Mouse (Mus musculus): ENCODE measurements at regions not wholly inside any gene's neighbourhood (a gene's known extent, or its start where the extent isn't known, plus 50 kb on each side); places are given as distances from the start of the nearest gene placed in this dataset.

GRCm38 (mm10) chr3:150752787-150753186, 684.9 kb upstream of the Adgrl4 start:
- DNase-seq: no peak

- no peak for DNase-seq
Measured at GRCm38 (mm10) chr3:150759854-150760253, 677.8 kb upstream of the Adgrl4 start.

GRCm38 (mm10) chr3:150784576-150784975, 653.1 kb upstream of the Adgrl4 start:
- DNase-seq: no peak

GRCm38 (mm10) chr3:150817807-150818206, 619.9 kb upstream of the Adgrl4 start:
- DNase-seq: no peak

GRCm38 (mm10) chr3:150819369-150819768, 618.3 kb upstream of the Adgrl4 start:
- no peak for DNase-seq

GRCm38 (mm10) chr3:150820039-150820438, 617.6 kb upstream of the Adgrl4 start:
- no peak for DNase-seq

GRCm38 (mm10) chr3:150846029-150846428, 591.7 kb upstream of the Adgrl4 start:
- no peak for DNase-seq

GRCm38 (mm10) chr3:150852107-150852506, 585.6 kb upstream of the Adgrl4 start:
- no peak for DNase-seq

GRCm38 (mm10) chr3:150896668-150897067, 541.0 kb upstream of the Adgrl4 start:
- no peak for DNase-seq

- DNase-seq: no peak
Measured at GRCm38 (mm10) chr3:150910091-150910490, 527.6 kb upstream of the Adgrl4 start.

- no peak for DNase-seq
Measured at GRCm38 (mm10) chr3:150954897-150955296, 482.8 kb upstream of the Adgrl4 start.

GRCm38 (mm10) chr3:150999652-151000051, 438.0 kb upstream of the Adgrl4 start:
- DNase-seq: no peak

GRCm38 (mm10) chr3:151000217-151000616, 437.5 kb upstream of the Adgrl4 start:
- peak; percentile 28 for DNase-seq

- peak; percentile 39 for DNase-seq
Measured at GRCm38 (mm10) chr3:151001881-151002412, 435.7 kb upstream of the Adgrl4 start.

GRCm38 (mm10) chr3:151003524-151003923, 434.2 kb upstream of the Adgrl4 start:
- no peak for DNase-seq

- no peak for DNase-seq
Measured at GRCm38 (mm10) chr3:151003990-151004389, 433.7 kb upstream of the Adgrl4 start.

- no peak for DNase-seq
Measured at GRCm38 (mm10) chr3:151020014-151020413, 417.7 kb upstream of the Adgrl4 start.

- no peak for DNase-seq
Measured at GRCm38 (mm10) chr3:151057491-151057890, 380.2 kb upstream of the Adgrl4 start.

GRCm38 (mm10) chr3:151072322-151072721, 365.4 kb upstream of the Adgrl4 start:
- no peak for DNase-seq

- DNase-seq: no peak
Measured at GRCm38 (mm10) chr3:151116831-151117230, 320.9 kb upstream of the Adgrl4 start.

GRCm38 (mm10) chr3:151117583-151118041, 320.1 kb upstream of the Adgrl4 start:
- DNase-seq: no peak

GRCm38 (mm10) chr3:151124131-151124530, 313.6 kb upstream of the Adgrl4 start:
- DNase-seq: no peak

GRCm38 (mm10) chr3:151146889-151147288, 290.8 kb upstream of the Adgrl4 start:
- DNase-seq: no peak

GRCm38 (mm10) chr3:151153340-151153739, 284.3 kb upstream of the Adgrl4 start:
- no peak for DNase-seq

GRCm38 (mm10) chr3:151160516-151160915, 277.2 kb upstream of the Adgrl4 start:
- no peak for DNase-seq

Measured in kidney, postnatal 10 days (tissue).